Mouse (Mus musculus): ENCODE results near the gene Slx1b.
"Not testable (repeated sequence)": the region's sequence is repeated elsewhere in the genome, so short reads cannot be mapped to it uniquely, and the experiment has no call there.

The Slx1b gene

DNA sequence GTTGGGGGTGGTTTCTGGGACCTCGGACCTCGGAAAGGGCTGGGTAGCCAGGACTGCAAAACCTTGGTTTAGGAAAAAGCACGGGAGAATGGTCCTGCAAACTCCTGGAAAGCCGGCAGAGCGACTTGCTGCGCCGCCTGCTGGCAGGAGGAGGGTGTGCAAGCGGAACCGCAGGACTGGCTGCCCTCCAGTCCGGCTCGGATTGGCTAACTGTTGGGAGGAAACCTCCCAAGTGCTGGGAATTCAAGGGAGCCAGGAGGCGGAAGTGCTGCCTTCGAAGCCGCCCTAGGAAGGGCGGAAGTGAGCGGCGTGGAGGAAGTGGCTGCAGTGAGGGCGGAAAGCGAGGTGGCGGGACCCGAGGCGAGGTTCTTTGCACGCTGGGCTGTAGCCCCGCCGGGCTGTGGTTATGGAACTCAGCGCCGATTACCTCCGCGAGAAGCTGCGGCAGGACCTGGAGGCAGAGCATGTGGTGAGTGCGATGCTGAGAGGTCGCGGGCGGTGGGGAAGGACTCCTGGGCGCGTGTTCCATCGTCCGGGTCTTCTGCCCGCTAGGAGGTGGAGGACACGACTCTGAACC is at the start of gene Slx1b:
Gene Slx1b, minus strand, starts transcription at position 154 of the 577 bp plus-strand sequence.
- DNase-seq (ENCODE audit: low spot score) = peak; percentile 97

- no peak for DNase-seq (ENCODE audit: low spot score)
Measured at GRCm38 (mm10) chr7:126741964-126742482, 46.4 kb upstream of the Slx1b start.

DNA sequence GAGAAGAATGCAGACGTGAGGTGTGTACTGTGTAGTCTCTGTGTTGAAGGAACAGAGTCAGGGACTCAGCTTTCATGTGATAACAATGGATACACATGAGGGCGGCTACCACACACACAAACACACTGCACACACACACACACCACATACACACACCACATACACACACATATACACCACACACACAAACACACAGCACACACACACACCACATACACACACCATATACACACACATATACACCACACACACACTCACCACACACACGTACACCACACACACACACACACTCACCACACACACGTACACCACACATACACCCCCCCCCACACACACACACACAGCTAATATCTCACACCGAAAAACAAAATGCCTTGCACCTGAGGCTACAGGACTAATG is 45.9 kb upstream of the Slx1b start:
- no peak for DNase-seq (ENCODE audit: low spot score)

GRCm38 (mm10) chr7:126740977-126741376 is 45.4 kb upstream of the Slx1b start:
- DNase-seq (ENCODE audit: low spot score) = no peak

DNA sequence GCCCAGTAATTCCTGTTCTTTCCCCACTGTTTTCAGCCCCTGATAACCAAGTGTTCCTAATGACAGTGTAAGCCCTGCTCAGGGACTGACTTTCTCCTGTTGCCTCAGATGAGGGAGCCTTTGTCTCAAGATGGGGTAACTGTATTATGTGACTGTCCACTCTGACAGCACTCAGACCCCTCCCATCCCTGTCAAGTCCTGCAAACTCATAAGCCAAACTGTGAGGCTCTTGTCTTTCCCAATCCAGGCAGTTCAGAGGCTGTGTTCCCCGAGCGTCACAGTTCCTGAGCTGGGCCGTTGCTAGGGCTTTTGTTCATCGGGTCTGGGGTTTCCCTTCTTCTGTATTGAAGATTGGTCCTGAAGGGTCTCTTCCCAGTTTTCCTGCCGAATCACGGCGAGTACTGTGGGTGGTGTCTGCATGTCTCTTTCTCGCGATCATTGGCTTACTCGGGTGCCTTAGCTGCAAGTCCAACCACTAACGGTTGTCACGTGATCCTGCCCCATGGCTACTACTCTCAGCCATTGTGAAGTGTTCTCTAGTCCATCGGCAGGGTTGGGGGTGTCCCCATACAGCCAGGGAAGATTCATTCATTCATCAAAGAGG is 44.6 kb upstream of the Slx1b start:
- no peak for DNase-seq (ENCODE audit: low spot score)

GRCm38 (mm10) chr7:126739551-126739950 is 44.0 kb upstream of the Slx1b start:
- no peak for DNase-seq (ENCODE audit: low spot score)

- no peak for DNase-seq (ENCODE audit: low spot score)
Measured at GRCm38 (mm10) chr7:126736122-126736521, 40.5 kb upstream of the Slx1b start.

DNA sequence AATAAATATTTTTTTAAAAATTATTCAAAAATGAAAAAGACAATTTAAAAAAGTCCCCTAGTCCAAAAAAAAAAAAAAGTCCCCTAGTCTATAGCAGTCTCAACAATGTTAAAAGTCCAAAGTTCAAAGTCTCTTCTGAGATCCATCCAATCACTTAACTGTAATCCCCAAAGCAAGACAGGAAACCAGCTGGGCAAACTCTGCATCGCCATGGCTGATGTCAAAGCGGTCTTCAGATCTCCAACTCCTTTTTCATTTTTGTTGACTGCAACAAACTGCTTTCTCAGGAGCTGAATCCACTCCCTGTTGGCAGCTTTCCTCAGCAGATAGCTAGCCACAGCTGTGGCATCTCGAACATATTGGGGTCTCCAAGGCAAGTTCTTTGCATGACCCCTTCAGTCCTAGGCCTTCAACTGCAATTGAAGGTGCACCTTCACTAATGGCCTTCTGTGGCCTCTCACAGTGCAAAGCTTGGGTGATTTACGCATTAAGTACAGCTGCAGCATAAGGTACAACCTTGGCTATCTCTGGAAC is 34.7 kb upstream of the Slx1b start:
- not testable (repeated sequence) for DNase-seq (ENCODE audit: low spot score)

DNA sequence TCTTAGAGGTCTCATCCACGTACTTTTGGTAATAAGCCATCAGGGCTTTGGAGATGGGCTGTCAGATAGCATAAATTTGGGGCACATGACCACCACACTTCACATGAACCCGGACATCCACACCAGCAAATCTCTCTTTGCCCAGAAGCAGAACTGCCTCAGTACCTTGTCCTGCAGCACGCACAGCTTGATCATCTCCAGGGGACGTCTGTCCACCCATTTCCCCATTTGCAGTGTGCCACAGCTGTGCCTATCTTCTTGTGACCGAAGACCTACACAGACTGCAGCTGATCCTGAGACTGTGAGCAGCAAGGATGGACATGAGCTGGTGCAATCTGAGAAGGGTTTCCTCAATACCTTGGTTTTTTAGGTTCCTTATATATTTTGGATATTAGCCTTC is 30.1 kb upstream of the Slx1b start:
- DNase-seq (ENCODE audit: low spot score) = no peak

- DNase-seq (ENCODE audit: low spot score) = no peak
Measured at GRCm38 (mm10) chr7:126725077-126725476, 29.5 kb upstream of the Slx1b start.

DNA sequence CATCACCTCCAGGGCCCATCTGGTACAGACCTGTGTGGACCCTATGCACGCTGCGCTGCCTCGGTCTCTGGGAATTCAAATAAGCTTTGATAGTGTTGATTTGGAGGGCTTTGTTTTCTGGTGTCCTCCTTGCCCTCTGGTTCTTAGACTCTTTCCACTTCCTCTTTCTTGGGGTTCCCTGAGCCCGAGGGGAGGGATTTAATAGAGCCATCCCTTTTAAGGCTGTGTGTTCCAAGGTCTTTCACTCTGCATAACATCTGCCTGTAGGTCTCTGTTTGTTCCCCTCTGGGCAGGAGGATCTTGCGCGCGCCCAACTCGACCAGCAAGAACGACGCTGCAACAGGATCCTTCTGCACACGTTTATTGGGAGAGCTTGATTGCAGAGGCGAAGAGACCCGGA is 26.1 kb upstream of the Slx1b start:
- DNase-seq (ENCODE audit: low spot score) = no peak

- DNase-seq (ENCODE audit: low spot score) = no peak
Measured at GRCm38 (mm10) chr7:126718787-126719337, 23.3 kb upstream of the Slx1b start.

DNA sequence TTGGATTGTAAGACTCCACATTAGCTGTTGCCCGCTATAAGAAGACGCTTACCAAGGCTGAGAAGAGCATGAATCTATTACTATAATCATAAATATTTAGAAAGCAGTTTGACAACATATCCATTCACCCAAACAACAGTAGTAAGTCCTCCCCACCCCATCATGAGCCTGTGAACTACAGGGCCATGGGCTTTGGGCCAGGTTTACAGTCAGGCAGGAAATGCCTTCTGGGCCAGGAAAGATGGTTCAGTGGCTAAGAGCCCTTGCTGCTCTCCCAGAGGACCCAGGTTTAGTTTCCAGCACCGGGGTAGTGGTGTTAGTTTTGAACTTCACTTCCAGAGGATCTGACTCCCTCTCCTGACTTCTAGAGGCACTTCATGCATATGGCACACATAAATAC is 22.0 kb upstream of the Slx1b start:
- DNase-seq (ENCODE audit: low spot score) = no peak

- DNase-seq (ENCODE audit: low spot score) = no peak
Measured at GRCm38 (mm10) chr7:126715679-126716078, 20.1 kb upstream of the Slx1b start.

GRCm38 (mm10) chr7:126711910-126712309 is 16.3 kb upstream of the Slx1b start:
- DNase-seq (ENCODE audit: low spot score) = no peak

DNA sequence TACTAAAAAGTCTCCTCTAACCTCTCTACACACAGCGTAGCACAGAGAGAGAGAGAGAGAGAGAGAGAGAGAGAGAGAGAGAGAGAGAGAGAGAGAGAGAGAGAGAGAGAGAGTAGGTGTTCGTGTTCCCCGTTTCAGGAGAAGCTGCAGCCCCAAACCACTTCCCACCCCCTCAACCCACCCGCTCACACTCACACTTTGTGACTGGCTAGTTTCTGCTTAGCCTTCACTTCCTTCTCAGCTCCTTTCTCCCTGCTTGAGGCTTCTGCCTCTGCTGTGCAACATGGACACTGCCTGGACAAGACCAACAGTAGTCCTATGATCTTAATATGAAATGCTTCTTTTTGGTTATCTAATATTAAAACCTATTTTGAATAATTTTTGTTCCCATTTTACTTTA is 14.7 kb upstream of the Slx1b start:
- DNase-seq (ENCODE audit: low spot score) = no peak

DNA sequence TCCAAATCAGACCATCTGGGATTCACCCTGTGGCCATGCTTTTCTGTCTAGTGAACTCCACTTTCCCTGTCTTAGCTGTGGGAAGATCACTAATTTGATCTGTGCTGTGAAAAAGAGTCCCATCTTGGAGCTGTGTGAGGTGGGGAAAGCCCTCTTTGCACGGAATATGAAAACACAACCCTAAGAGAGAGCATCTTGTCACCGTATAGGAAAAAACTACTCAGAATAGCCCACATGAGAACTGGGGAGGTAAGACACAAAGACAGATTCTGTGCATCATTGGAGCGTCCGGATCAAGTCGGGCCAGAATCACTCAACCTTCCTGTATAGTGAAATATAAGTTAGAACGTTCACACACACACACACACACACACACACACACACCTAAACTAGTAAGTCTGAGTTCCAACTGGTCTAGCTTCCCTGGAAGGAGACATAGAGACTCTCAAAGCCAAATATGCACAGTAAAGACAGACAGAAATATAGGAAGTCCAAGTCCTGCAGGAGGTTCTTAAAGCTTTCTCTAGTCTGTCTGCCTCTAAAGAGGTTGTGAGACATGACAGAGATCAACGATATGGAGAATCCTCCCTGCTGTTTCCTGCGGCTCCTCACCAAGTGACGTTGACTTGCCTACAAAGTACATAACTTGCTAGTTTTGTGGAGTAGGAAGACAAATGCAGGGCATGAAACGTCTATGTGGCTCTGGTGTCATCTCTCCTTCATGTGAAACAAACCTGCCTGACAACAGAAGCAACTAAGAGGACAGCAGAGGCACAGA is 12.8 kb upstream of the Slx1b start:
- no peak for DNase-seq (ENCODE audit: low spot score)

GRCm38 (mm10) chr7:126707442-126708174 is 12.0 kb upstream of the Slx1b start, which contains the start of gene Coro1a:
Gene Coro1a, minus strand, starts transcription at chr7:126707787.
- peak; percentile 41 for DNase-seq (ENCODE audit: low spot score)

- DNase-seq (ENCODE audit: low spot score) = peak; percentile 82
Measured at GRCm38 (mm10) chr7:126704121-126704980, 8.8 kb upstream of the Slx1b start.

- DNase-seq (ENCODE audit: low spot score) = no peak
Measured at GRCm38 (mm10) chr7:126703757-126704077, 8.1 kb upstream of the Slx1b start.

Measured in lung, postnatal 25 days (tissue).